Mouse (Mus musculus): ENCODE results near the gene Sly. TPM values are rescaled to one million over a fixed set of nuclear protein-coding genes. Genes with fewer than 3 reads are reported as not detected.
"Not testable (repeated sequence)": the region's sequence is repeated elsewhere in the genome, so short reads cannot be mapped to it uniquely, and the experiment has no call there.

Sly gene
- not detected for total RNA-seq (2021)
- long read RNA-seq, experiment 1, result 0 reads
- long read RNA-seq, experiment 2, result 0 reads

- intact Hi-C loops (cut with DNase I; ENCODE audit: low total_unique reads); DNase-seq: not testable (repeated sequence)
Observed at GRCm38 (mm10) chrY:57186888-57187287, at the start of gene Sly. Sly (plus strand) TSS chrY:57187188.
